Mouse (Mus musculus) MEL (cell line): ENCODE measurements around the gene Fam205c. TPM values are rescaled to one million over a fixed set of nuclear protein-coding genes. Genes with fewer than 3 reads are reported as not detected.
"Not testable (repeated sequence)": the region's sequence is repeated elsewhere in the genome, so short reads cannot be mapped to it uniquely, and the experiment has no call there.

Experiments used
- DNase-seq: peaks from one replicate; pipeline ENCODE4 v3.0.0; 2011; ENCODE audit warnings: low read depth, low spot score
- H3K27ac ChIP-seq: 2 replicates; pipeline ENCODE4 v1.5.1; 2012; ENCODE audit warnings: low read depth, mild to moderate bottlenecking, control low read depth, low read length, moderate library complexity; ENCODE audit not compliant: control insufficient read depth
- H3K27me3 ChIP-seq, 2 experiments: fragments of 150-350 bp in 1 of 2; sonication (generic) in 1 of 2; 2 replicates each; pipeline ENCODE4 v1.6.1; 2012; ENCODE audit warnings: low read length in 2 of 2, mild to moderate bottlenecking in 2 of 2, improper control_type of control experiment in 1 of 2, moderate library complexity in 1 of 2; ENCODE audit not compliant: insufficient read depth in 2 of 2, control insufficient read depth in 1 of 2
- H3K36me3 ChIP-seq, 2 experiments: 2 replicates each; pipeline ENCODE4 v1.6.1; 2012 to 2014; ENCODE audit warnings: low read length in 2 of 2, improper control_type of control experiment in 1 of 2, inconsistent platforms in 1 of 2, mild to moderate bottlenecking in 1 of 2; ENCODE audit not compliant: insufficient read depth in 2 of 2, control insufficient read depth in 1 of 2
- H3K4me1 ChIP-seq, 2 experiments: fragments of 150-350 bp in 1 of 2; sonication (generic) in 1 of 2; 2 replicates each; pipeline ENCODE4 v1.6.1; 2012; ENCODE audit warnings: low read length in 2 of 2, improper control_type of control experiment in 1 of 2, mild to moderate bottlenecking in 1 of 2; ENCODE audit not compliant: insufficient read depth in 2 of 2, control insufficient read depth in 1 of 2
- H3K4me3 ChIP-seq, 2 experiments: fragments of 150-350 bp in 1 of 2; sonication (generic) in 1 of 2; 2 replicates each; pipeline ENCODE4 v1.5.1; 2012; ENCODE audit warnings: low read depth in 2 of 2, low read length in 2 of 2, mild to moderate bottlenecking in 2 of 2, moderate library complexity in 2 of 2, control low read depth in 1 of 2, improper control_type of control experiment in 1 of 2; ENCODE audit not compliant: control insufficient read depth in 1 of 2, insufficient read depth in 1 of 2
- H3K79me2 ChIP-seq: 2 replicates; pipeline ENCODE4 v1.6.1; 2012; ENCODE audit warnings: mild to moderate bottlenecking, low read length, moderate library complexity; ENCODE audit not compliant: control insufficient read depth, poor library complexity, insufficient read depth
- H3K9ac ChIP-seq: 2 replicates; pipeline ENCODE4 v1.6.1; 2012; ENCODE audit warnings: low read depth, mild to moderate bottlenecking, control low read depth, low read length, moderate library complexity; ENCODE audit not compliant: control insufficient read depth, poor library complexity, severe bottlenecking
- H3K9me3 ChIP-seq: fragments of 150-350 bp; sonication (generic); replicated peaks from 2 replicates; pipeline ENCODE4 v1.6.1; 2012; ENCODE audit warnings: mild to moderate bottlenecking, low read length, improper control_type of control experiment, moderate library complexity; ENCODE audit not compliant: insufficient read depth
- polyA plus RNA-seq, 2 experiments: library from polyadenylated mRNA; stranded (reverse) in 1 of 2; unstranded in 1 of 2; fragments of >175 nt in 1 of 2; fragments of >200 nt in 1 of 2; gene quantifications; 2 replicates each; pipeline versions ENCODE4 v1.2.1 to v1.2.4; 2012; ENCODE audit warnings: low replicate concordance in 2 of 2, low read depth in 1 of 2; ENCODE audit not compliant: insufficient read length in 2 of 2, insufficient read depth in 1 of 2, missing spikeins in 1 of 2
- total RNA-seq: library from RNA; depleted of rRNA; stranded (reverse); fragments of 300-350 nt; gene quantifications from 2 replicates; pipeline ENCODE4 v1.2.3, GENCODE M21; 2012; rRNA removed

The Fam205c gene
- total and polyA plus RNA-seq, 3 experiments = not detected

DNA sequence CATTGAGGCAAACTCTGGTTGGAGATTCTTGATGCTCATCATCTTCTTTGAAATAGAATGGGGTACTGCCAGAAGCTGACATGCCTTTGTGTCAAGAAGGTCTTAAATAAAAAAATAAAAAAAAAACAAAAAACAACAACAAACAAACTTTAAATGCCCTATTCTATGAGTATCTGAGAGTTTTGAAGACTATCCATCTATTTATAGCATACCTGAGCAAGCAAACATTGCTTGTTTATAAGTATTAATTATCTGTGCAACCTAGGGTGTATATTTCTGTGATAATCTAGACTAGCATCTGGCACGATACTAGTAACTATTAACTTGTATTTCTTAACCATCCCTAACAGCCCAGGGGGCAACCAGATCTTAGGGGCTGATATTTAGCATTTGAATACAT is 17.4 kb downstream of the Fam205c start, which contains the start of gene Gm12394:
Gene Gm12394 (minus strand): TSS at position 101 of the 400 bp plus-strand sequence.
- not testable (repeated sequence) for H3K4me3 ChIP-seq, H3K9me3 ChIP-seq, H3K27ac ChIP-seq, H3K27me3 ChIP-seq, H3K9ac ChIP-seq, DNase-seq, H3K36me3 ChIP-seq, H3K4me1 ChIP-seq, H3K79me2 ChIP-seq

- H3K27ac ChIP-seq, H3K27me3 ChIP-seq, H3K36me3 ChIP-seq, H3K4me1 ChIP-seq, H3K4me3 ChIP-seq, H3K9me3 ChIP-seq, H3K9ac ChIP-seq, H3K79me2 ChIP-seq: not testable (repeated sequence)
- DNase-seq = peak; percentile 1
Measured at GRCm38 (mm10) chr4:42853788-42854187, 20.2 kb downstream of the Fam205c start, which contains the start of gene Fam205a1. TSS of gene Fam205a1 (minus strand) at chr4:42853888.

Other genes starting within 250 kb of the Fam205c start
- gene Gm2564, start 244.5 kb downstream of the Fam205c start, total RNA-seq = not detected in 2 replicates
- gene Gm2564, start 244.5 kb downstream of the Fam205c start, polyA plus RNA-seq = under 1 TPM in 1 of 2 experiments, not detected in 1; 0.13 TPM
- gene Ccl27b, start 219.0 kb downstream of the Fam205c start, total RNA-seq = not detected in 2 replicates
- gene Ccl27b, start 219.0 kb downstream of the Fam205c start, polyA plus RNA-seq = not detected
- not detected in 2 replicates for gene Il11ra2, start 212.3 kb downstream of the Fam205c start, total RNA-seq
- gene Il11ra2, start 212.3 kb downstream of the Fam205c start, polyA plus RNA-seq = under 1 TPM in 1 of 2 experiments, not detected in 1; 0.06 TPM
- gene 4930578G10Rik, start 138.7 kb downstream of the Fam205c start, total RNA-seq = not detected in 2 replicates
- not detected for gene 4930578G10Rik, start 138.7 kb downstream of the Fam205c start, polyA plus RNA-seq
- gene Ccl19, start 117.7 kb downstream of the Fam205c start, total RNA-seq = not detected in 2 replicates
- gene Ccl19, start 117.7 kb downstream of the Fam205c start, polyA plus RNA-seq = under 1 TPM in 1 of 2 experiments, not detected in 1; 0.10 TPM
- gene Ccl21a, start 100.2 kb downstream of the Fam205c start, total RNA-seq = not detected in 2 replicates
- gene Ccl21a, start 100.2 kb downstream of the Fam205c start, polyA plus RNA-seq = not detected
- not detected in 2 replicates for gene Fam205a1, start 20.3 kb downstream of the Fam205c start, total RNA-seq
- under 1 TPM in 1 of 2 experiments, not detected in 1; 0.01 TPM for gene Fam205a1, start 20.3 kb downstream of the Fam205c start, polyA plus RNA-seq
- not detected in 2 replicates for gene Gm12394, start 17.5 kb downstream of the Fam205c start, total RNA-seq
- gene Gm12394, start 17.5 kb downstream of the Fam205c start, polyA plus RNA-seq = under 1 TPM in 1 of 2 experiments, not detected in 1; 0.10 TPM
- gene Phf24, start 42.4 kb upstream of the Fam205c start, total RNA-seq = 0.07 and 0.31 TPM in 2 replicates
- gene Phf24, start 42.4 kb upstream of the Fam205c start, polyA plus RNA-seq = under 1 TPM in 1 of 2 experiments, not detected in 1; 0.92 TPM
- gene Dnajb5, start 75.6 kb upstream of the Fam205c start, total RNA-seq = 0.73 and 1.0 TPM in 2 replicates
- 1 to 10 TPM in 1 of 2 experiments, not detected in 1; 1.8 TPM for gene Dnajb5, start 75.6 kb upstream of the Fam205c start, polyA plus RNA-seq
- 0.54 and 0.65 TPM in 2 replicates for gene 1700022I11Rik, start 95.4 kb upstream of the Fam205c start, total RNA-seq
- gene 1700022I11Rik, start 95.4 kb upstream of the Fam205c start, polyA plus RNA-seq = under 1 TPM in 1 of 2 experiments, not detected in 1; 0.39 TPM
- gene Vcp, start 126.3 kb upstream of the Fam205c start, total RNA-seq = 264 and 319 TPM in 2 replicates
- gene Vcp, start 126.3 kb upstream of the Fam205c start, polyA plus RNA-seq = 100 to 1,000 TPM; 420 to 792 TPM
- gene Fancg, start 136.3 kb upstream of the Fam205c start, total RNA-seq = 10.1 and 11.4 TPM in 2 replicates
- gene Fancg, start 136.3 kb upstream of the Fam205c start, polyA plus RNA-seq = 10 to 100 TPM in 1 of 2 experiments, not detected in 1; 24.6 TPM
- gene Pigo, start 151.6 kb upstream of the Fam205c start, total RNA-seq = 22.3 TPM in 2 replicates
- gene Pigo, start 151.6 kb upstream of the Fam205c start, polyA plus RNA-seq = 10 to 100 TPM in 1 of 2 experiments, not detected in 1; 36.1 TPM
- gene Stoml2, start 157.5 kb upstream of the Fam205c start, total RNA-seq = 384 and 391 TPM in 2 replicates
- 100 to 1,000 TPM in 1 of 2 experiments, not detected in 1; 480 TPM for gene Stoml2, start 157.5 kb upstream of the Fam205c start, polyA plus RNA-seq
- 0.95 and 1.3 TPM in 2 replicates for gene Fam214b, start 172.0 kb upstream of the Fam205c start, total RNA-seq
- 1 to 10 TPM in 1 of 2 experiments, not detected in 1; 3.8 TPM for gene Fam214b, start 172.0 kb upstream of the Fam205c start, polyA plus RNA-seq
- 5.4 and 6.5 TPM in 2 replicates for gene Unc13b, start 184.7 kb upstream of the Fam205c start, total RNA-seq
- gene Unc13b, start 184.7 kb upstream of the Fam205c start, polyA plus RNA-seq = 1 to 10 TPM in 1 of 2 experiments, not detected in 1; 9.6 TPM